Mouse (Mus musculus) limb, embryonic 12.5 days (tissue): ENCODE measurements around the gene Hmgb1. TPM values are rescaled to one million over a fixed set of nuclear protein-coding genes. Genes with fewer than 3 reads are reported as not detected.

ENCODE experiments used
- ATAC-seq: fragments of 200-750 bp; cut with Nextera tagmentation; 2 replicates; pipeline ENCODE4 v1.8.0; 2017; ENCODE audit warnings: low read depth, moderate TSS enrichment; ENCODE audit not compliant: insufficient number of reproducible peaks, insufficient read depth, low FRiP score, low TSS enrichment
- H3K27ac ChIP-seq: fragments of 300-500 bp; sonication (generic); 2 replicates; pipeline ENCODE4 v1.5.1; 2016; ENCODE audit warnings: mild to moderate bottlenecking, moderate library complexity
- H3K27me3 ChIP-seq: fragments of 300-500 bp; sonication (generic); 2 replicates; pipeline ENCODE4 v1.6.1; 2016; ENCODE audit warnings: mild to moderate bottlenecking, moderate library complexity
- H3K36me3 ChIP-seq: fragments of 300-500 bp; sonication (generic); 2 replicates; pipeline ENCODE4 v1.6.1; 2016; ENCODE audit warnings: mild to moderate bottlenecking, moderate library complexity
- H3K4me1 ChIP-seq: fragments of 300-500 bp; sonication (generic); replicated peaks from 2 replicates; pipeline ENCODE4 v1.6.1; 2016
- H3K4me2 ChIP-seq: fragments of 300-500 bp; sonication (generic); 2 replicates; pipeline ENCODE4 v1.6.1; 2016; ENCODE audit warnings: mild to moderate bottlenecking, moderate library complexity
- H3K4me3 ChIP-seq: fragments of 300-500 bp; sonication (generic); replicated peaks from 2 replicates; pipeline ENCODE4 v1.5.1; 2016; ENCODE audit warnings: mild to moderate bottlenecking
- H3K9ac ChIP-seq: fragments of 300-500 bp; sonication (generic); replicated peaks from 2 replicates; pipeline ENCODE4 v1.6.1; 2016; ENCODE audit warnings: mild to moderate bottlenecking, moderate library complexity
- H3K9me3 ChIP-seq: fragments of 300-500 bp; sonication (generic); 2 replicates; pipeline ENCODE4 v1.6.1; 2016; ENCODE audit warnings: mild to moderate bottlenecking, moderate library complexity
- WGBS: fragments of 180-500 bp; shearing (Covaris S2); methylation state at CpG from one replicate; pipeline ENCODE4 v1.1.7; 2016; 5-methylcytosine and 5-hydroxymethylcytosine counted together
- polyA plus RNA-seq: library from polyadenylated mRNA; unstranded; fragments of >200 nt; fragmentation: Nextera tagmentation; extraction: Ambion mirVana; gene quantifications from 2 replicates; pipeline ENCODE4 v1.2.1, GENCODE M21; 2016

The Hmgb1 gene
- polyA plus RNA-seq, 1 experiment from 2014 or later = 2,010 TPM

DNA sequence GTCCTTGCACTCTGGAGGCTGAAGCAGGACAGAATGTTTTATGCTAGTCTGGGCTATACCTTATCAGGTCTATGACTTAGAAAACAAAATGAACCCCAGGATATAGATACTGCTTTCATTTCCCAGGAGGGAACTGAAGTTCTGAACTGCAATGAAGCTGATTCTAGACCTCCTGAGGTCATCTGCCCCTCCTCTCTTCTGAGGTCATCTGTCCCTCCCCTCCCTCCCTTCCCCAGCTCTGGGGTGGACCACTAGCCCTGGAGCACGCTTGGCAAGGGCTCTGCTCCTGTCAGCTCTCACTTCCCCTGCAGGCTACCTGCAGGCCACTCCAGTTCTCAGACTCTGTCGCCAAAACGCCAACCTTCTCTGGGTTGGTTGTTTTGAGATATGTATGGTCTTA is 84.2 kb downstream of the Hmgb1 start:
- H3K4me1 ChIP-seq = no peaks in the 10 kb centered on the region
- H3K9ac ChIP-seq = no peak overlapping the region
- peaks cover 3% of the 10 kb centered on the region; the same call in 1 of the 2 replicates for H3K9me3 ChIP-seq
- no peaks in the 10 kb centered on the region for H3K27me3 ChIP-seq
- H3K4me3 ChIP-seq = no peak overlapping the region
- ATAC-seq = no peak
- WGBS = 58% methylated on average over 3 of the region's 3 CpGs
- H3K36me3 ChIP-seq = no peaks in the 10 kb centered on the region
- H3K4me2 ChIP-seq = no peak overlapping the region
- H3K27ac ChIP-seq = no peak overlapping the region

DNA sequence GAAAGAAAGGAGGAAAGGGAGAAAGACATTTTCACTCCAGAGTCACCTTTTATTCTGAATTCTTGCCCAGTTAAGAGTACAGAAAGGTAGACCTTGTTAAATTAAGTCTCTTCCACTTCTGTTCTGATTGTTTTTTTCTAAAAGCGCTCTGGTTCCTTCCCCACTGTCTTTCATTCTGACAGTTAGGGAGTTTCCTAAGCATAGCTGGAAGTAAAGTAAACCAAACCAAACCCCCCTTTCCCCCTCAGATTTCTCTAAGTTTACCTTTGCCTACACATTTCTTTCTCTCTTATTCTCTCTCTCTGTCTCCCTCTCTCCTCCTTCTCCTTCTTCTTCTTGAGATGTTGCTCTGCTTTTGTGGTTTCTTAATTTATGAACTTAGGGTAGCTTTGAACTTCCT is 85.3 kb downstream of the Hmgb1 start:
- H3K9ac ChIP-seq = no peak overlapping the region
- H3K36me3 ChIP-seq = no peaks in the 10 kb centered on the region
- no peaks in the 10 kb centered on the region for H3K4me1 ChIP-seq
- H3K27ac ChIP-seq = no peak overlapping the region
- 83% methylated on average over 1 of the region's 1 CpGs for WGBS
- H3K27me3 ChIP-seq = no peaks in the 10 kb centered on the region
- no peak for ATAC-seq
- peaks cover 3% of the 10 kb centered on the region; the same call in 1 of the 2 replicates for H3K9me3 ChIP-seq
- no peak overlapping the region for H3K4me3 ChIP-seq
- no peak overlapping the region for H3K4me2 ChIP-seq

DNA sequence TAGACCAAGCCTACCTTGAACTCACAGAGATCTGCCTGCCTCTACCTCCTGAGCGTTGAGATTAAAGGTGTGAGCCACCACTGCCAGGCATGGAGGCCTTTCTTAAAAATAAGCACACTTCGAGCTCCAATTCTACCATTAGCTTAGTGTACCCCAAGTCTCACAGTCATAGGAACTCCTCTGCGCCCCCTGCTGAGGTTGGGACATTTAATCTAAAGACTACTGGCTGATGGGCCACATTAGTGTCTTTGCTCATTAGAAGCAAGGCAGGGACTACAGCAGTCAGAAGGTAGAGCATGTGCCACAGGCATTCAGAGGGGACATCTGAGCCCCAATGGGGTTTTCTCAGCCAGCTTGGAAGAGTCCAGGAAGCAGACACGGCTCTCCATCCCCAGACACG is 86.4 kb downstream of the Hmgb1 start:
- H3K4me2 ChIP-seq = no peak overlapping the region
- H3K27me3 ChIP-seq = no peaks in the 10 kb centered on the region
- H3K9me3 ChIP-seq = peaks cover 3% of the 10 kb centered on the region; the same call in 1 of the 2 replicates
- no peak overlapping the region for H3K9ac ChIP-seq
- H3K36me3 ChIP-seq = no peaks in the 10 kb centered on the region
- no peak overlapping the region for H3K4me3 ChIP-seq
- WGBS = 89% methylated on average over 5 of the region's 5 CpGs
- H3K4me1 ChIP-seq = no peaks in the 10 kb centered on the region
- no peak overlapping the region for H3K27ac ChIP-seq
- ATAC-seq = no peak

DNA sequence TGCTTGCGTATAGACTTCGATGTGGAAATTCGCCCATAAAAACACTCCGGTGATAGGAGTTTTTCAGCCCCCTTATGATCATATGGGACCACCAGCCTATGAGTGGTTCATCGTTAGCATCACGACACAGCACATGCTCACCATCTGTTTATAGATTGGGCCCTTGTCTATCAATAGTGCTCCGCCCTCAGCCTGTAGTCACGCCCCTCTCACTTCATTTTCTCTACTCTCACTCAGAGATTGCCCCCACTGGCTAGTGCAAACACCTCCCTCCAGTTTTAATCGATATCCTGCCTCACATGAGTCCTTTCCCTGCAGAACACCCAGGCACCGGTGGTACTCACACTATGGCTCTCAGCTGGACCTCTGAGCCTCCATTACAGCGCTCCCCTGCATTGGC is 88.0 kb downstream of the Hmgb1 start:
- no peak for ATAC-seq
- 64% methylated on average over 11 of the region's 11 CpGs for WGBS
- no peaks in the 10 kb centered on the region for H3K36me3 ChIP-seq
- H3K9ac ChIP-seq = no peak overlapping the region
- H3K4me1 ChIP-seq = no peaks in the 10 kb centered on the region
- H3K4me3 ChIP-seq = no peak overlapping the region
- H3K27me3 ChIP-seq = no peaks in the 10 kb centered on the region
- no peaks in the 10 kb centered on the region for H3K9me3 ChIP-seq
- H3K4me2 ChIP-seq = no peak overlapping the region
- no peak overlapping the region for H3K27ac ChIP-seq

DNA sequence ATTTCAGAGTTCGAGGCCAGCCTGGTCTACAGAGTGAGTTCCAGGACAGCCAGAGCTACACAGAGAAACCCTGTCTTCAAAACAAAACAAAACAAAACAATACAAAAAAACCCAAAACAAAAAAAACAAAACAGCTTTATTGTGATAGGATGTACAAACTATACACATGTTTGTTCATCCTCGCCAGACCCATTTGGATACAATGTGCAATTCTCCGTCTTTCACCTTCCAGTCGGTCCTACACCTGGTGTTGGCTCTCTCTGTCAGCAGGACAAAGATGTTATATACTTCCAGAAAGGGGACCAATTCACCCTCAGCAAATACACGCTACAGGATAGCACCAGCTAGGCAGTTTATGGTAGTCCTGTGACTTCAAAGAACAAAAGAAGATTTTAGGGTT is 91.4 kb downstream of the Hmgb1 start:
- Histone ChIP-seq H3K9me3 (no peaks in the 10 kb centered on the region), H3K4me3 (no peak overlapping the region), H3K27me3 (no peaks in the 10 kb centered on the region), H3K4me2 (no peak overlapping the region), H3K36me3 (no peaks in the 10 kb centered on the region), H3K9ac (no peak overlapping the region), H3K4me1 (no peaks in the 10 kb centered on the region), H3K27ac (no peak overlapping the region)
- ATAC-seq = no peak
- 86% methylated on average over 5 of the region's 5 CpGs for WGBS

DNA sequence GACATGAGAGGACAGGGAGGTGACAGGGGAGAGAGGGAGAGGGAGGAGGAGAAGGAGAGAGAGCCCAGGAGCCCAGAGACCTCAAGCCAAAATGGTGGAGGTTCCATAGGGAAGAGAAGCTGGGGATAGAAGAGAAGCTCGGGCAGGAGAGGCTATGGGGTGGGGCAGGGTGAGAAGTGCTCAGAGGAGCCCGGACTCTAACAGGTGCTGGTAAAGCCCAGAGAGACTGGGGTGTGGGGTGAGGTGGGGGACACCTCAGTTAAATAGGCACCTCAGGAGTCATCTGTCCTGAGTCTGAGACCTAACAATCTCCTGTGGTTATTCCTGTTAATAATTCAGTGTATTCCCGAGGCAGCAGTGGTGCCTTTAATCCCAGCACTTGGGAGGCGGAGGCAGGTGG is 91.8 kb downstream of the Hmgb1 start:
- 85% methylated on average over 4 of the region's 4 CpGs for WGBS
- Histone ChIP-seq H3K27me3 (no peaks in the 10 kb centered on the region), H3K36me3 (no peaks in the 10 kb centered on the region), H3K4me3 (no peak overlapping the region), H3K4me2 (no peak overlapping the region), H3K4me1 (no peaks in the 10 kb centered on the region), H3K9ac (no peak overlapping the region), H3K27ac (no peak overlapping the region), H3K9me3 (no peaks in the 10 kb centered on the region)
- no peak for ATAC-seq

DNA sequence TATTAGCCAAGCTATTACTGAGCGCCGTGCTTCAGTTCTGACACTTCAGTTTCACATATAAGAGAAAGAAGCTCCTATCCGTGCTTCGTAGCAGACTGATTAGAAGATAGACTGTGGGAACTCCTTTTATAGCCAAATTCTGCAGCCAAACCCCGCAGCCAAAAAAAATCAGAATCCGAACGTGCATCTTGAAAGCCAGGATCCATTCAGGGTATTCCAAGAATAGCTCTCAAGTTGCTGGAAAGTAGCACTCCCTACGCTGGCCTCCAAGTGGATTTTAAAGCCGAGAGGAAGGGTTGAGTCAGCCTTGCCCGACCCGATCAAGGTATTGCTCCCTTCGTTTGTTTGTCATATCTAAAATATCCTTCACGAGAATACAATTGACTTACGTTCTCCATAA is 93.0 kb downstream of the Hmgb1 start:
- Histone ChIP-seq H3K27ac (no peak overlapping the region), H3K4me2 (no peak overlapping the region)

DNA sequence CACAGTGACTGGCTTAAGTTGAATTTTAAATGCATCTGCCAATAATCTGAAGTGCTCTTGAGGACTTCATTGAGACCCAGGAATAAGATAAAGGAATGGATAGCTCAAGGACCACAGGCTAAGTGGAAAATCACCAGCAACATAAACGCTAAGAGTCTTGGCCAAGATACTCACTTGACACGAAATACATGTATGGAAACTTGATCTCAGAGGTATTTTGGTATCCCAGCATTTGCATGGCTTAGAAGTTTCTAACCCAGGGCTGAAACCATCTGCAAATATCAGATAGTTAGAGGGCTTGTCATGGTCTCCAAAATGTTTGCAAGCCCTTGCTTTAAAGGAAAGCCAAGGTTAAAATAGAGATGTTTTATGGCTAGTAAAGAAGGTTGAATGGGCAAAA is 94.4 kb downstream of the Hmgb1 start:
- Histone ChIP-seq H3K4me2 (no peak overlapping the region), H3K4me1 (no peaks in the 10 kb centered on the region), H3K27me3 (no peaks in the 10 kb centered on the region), H3K27ac (no peak overlapping the region), H3K36me3 (no peaks in the 10 kb centered on the region), H3K9me3 (no peaks in the 10 kb centered on the region), H3K4me3 (no peak overlapping the region), H3K9ac (no peak overlapping the region)
- ATAC-seq = no peak
- 84% methylated on average over 2 of the region's 2 CpGs for WGBS

More for the DNA sequence above, 93.0 kb downstream of the Hmgb1 start:
- ATAC-seq = no peak
- Histone ChIP-seq H3K36me3 (no peaks in the 10 kb centered on the region), H3K9ac (no peak overlapping the region), H3K4me1 (no peaks in the 10 kb centered on the region), H3K27me3 (no peaks in the 10 kb centered on the region), H3K4me3 (no peak overlapping the region), H3K9me3 (no peaks in the 10 kb centered on the region)
- 89% methylated on average over 14 of the region's 14 CpGs for WGBS

DNA sequence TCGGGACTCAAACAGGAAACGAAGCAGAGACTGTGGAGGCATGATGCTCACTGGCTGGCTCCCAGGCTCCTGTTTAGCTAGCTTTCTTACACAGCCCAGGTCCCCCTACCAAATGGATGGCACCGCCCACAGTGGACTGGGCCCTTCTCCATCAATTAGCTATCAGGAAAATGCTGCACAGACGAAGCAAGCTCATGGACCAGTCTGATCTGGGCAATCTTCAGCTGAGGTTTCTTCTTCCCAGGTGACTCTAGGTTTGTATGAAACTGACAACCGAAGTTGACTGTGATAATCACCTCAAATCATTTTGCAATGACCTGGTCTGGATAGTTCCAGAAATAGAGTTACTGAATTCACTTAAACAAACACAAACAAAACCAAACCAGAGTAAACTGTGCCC is 94.8 kb downstream of the Hmgb1 start:
- no peak overlapping the region for H3K27ac ChIP-seq
- H3K36me3 ChIP-seq = no peaks in the 10 kb centered on the region
- H3K27me3 ChIP-seq = no peaks in the 10 kb centered on the region
- WGBS = 85% methylated on average over 5 of the region's 5 CpGs
- no peak for ATAC-seq
- H3K9ac ChIP-seq = no peak overlapping the region
- no peaks in the 10 kb centered on the region for H3K4me1 ChIP-seq
- H3K4me2 ChIP-seq = no peak overlapping the region
- H3K9me3 ChIP-seq = no peaks in the 10 kb centered on the region
- no peak overlapping the region for H3K4me3 ChIP-seq

DNA sequence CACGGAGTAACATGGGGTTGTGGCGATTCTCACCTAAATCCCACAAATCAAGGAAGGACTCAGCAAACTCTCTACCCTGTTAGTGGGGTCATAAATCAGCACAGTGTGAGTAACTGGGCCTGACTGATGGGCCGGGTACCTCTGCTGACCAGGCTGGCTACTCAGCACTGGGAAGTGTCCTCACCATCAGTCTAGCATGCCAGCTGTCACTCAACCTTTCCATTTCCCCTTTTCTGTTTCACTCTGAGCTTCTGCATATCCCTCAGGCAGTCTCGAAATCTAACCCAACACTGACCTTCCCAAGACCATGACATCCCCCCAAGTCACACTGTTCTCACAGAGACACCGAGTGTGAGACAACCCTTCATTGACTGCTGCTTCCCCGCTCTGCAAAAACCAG is 95.4 kb downstream of the Hmgb1 start:
- H3K36me3 ChIP-seq = no peaks in the 10 kb centered on the region
- H3K27me3 ChIP-seq = no peaks in the 10 kb centered on the region
- no peak for ATAC-seq
- WGBS = 79% methylated on average over 6 of the region's 6 CpGs
- no peak overlapping the region for H3K4me3 ChIP-seq
- H3K27ac ChIP-seq = no peak overlapping the region
- H3K9ac ChIP-seq = no peak overlapping the region
- H3K4me2 ChIP-seq = no peak overlapping the region
- H3K9me3 ChIP-seq = no peaks in the 10 kb centered on the region
- H3K4me1 ChIP-seq = no peaks in the 10 kb centered on the region

DNA sequence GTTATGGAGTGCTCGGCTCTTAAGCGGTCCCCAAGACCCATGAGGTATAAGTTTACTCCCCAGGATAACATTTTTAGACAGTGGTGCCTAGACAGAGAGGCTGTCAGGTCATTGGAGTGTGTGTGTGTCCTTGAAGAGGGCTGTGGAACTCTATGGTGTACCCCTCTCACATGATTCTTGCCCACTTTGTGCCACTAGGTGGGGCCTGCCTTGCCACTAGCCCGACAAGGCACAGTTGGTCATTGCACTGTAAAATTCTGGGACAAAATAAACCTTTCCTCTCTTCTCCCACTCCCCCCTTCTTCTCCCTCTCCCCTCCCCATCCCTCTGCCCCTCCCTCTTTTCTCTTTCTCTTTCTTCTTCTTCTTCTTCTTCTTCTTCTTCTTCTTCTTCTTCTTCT is 96.1 kb downstream of the Hmgb1 start:
- Histone ChIP-seq H3K9ac (no peak overlapping the region), H3K36me3 (no peaks in the 10 kb centered on the region), H3K4me3 (no peak overlapping the region), H3K4me1 (no peaks in the 10 kb centered on the region), H3K9me3 (no peaks in the 10 kb centered on the region), H3K27me3 (no peaks in the 10 kb centered on the region), H3K4me2 (no peak overlapping the region), H3K27ac (no peak overlapping the region)
- WGBS = 75% methylated on average over 3 of the region's 3 CpGs
- ATAC-seq = no peak

DNA sequence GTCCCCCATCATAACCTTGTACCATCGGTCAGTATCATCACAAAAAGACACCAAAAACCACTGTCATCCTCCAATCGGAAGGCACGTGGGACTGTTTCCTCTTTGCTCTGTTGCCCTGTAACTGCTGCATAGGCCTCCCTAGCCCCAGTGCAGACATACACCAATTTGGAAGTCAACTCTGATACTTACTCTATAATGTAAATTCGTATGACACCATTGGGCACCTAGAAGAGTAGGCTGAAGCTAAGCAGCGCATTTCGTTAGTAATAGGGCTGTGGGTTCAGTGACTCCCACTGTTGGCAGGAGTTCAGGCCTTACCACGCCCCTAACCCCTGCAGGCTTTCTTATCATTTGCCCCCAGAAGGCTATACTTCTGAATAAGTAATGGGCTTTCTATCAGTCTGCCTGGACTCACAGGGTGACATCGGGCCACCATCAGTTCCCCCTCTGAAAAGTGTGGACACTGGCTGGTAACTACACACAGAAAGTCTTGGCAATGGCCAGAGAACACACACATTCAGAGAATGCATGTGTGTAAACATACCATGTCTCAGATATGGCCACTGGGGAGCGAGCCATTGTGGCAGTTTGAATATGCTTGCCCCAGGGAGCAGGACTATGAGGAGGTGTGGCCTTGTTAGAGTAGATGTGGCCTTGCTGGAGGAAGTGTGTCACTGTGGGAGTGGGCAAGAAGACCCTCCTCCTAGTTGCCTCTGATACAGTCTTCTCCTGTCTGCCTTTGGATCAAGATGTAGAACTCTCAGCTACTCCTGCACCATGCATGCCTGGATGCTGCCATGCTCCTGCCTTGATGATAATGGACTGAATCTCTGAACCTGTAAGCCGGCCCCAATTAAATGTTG is 97.7 kb downstream of the Hmgb1 start:
- H3K36me3 ChIP-seq = no peaks in the 10 kb centered on the region
- no peak overlapping the region for H3K4me3 ChIP-seq
- ATAC-seq = no peak
- H3K4me1 ChIP-seq = no peaks in the 10 kb centered on the region
- H3K27ac ChIP-seq = no peak overlapping the region
- H3K9ac ChIP-seq = no peak overlapping the region
- no peak overlapping the region for H3K4me2 ChIP-seq
- 89% methylated on average over 10 of the region's 10 CpGs for WGBS
- H3K9me3 ChIP-seq = no peaks in the 10 kb centered on the region
- H3K27me3 ChIP-seq = no peaks in the 10 kb centered on the region
